23 mouse cellular contexts compared by ENCODE assay signal in genomic region chr16:16987248-16987647, GRCm38 (mm10). TPM values are rescaled to one million over a fixed set of nuclear protein-coding genes. Genes with fewer than 3 reads are reported as not detected.
DNase-seq lines count a peak whose midpoint lies in the region; ATAC-seq lines count a peak whose summit lies in the region.
"Had no signal": no experiment of that assay in that cellular context is flagged by ENCODE, and none has a peak within 500 bp of the region (broad histone marks: within the 10 kb centered on the region; RNA-seq: fewer than 3 reads in every experiment).

No protein-coding gene starts in this region.

- H3K9ac ChIP-seq in midbrain, embryonic 13.5 days (replicated peaks), result no peak overlapping the region
- H3K9ac ChIP-seq: forebrain, embryonic 13.5 days; hindbrain, embryonic 13.5 days had no signal

- H3K4me1 ChIP-seq in midbrain, embryonic 13.5 days (replicated peaks), result peaks cover 42% of the 10 kb centered on the region

- H3K9me3 ChIP-seq in midbrain, embryonic 13.5 days, result no peaks in the 10 kb centered on the region
- H3K9me3 ChIP-seq: forebrain, embryonic 13.5 days; hindbrain, embryonic 10.5 days; hindbrain, embryonic 13.5 days had no signal

- 70% methylated on average over 2 of the region's 2 CpGs for WGBS in midbrain, embryonic 13.5 days

- peak; percentile 33 for DNase-seq in adrenal gland, adult 2 months
- no peak for DNase-seq in adrenal gland, adult 8-10 months
- DNase-seq in heart, adult 11 months, result peak; percentile 48
- DNase-seq in heart, postnatal 14 days, result no peak
- DNase-seq in 416B (ENCODE audit: low read depth), result peak; percentile 34
- DNase-seq: cerebellum, adult 18-20 months; cerebellum, adult 9-10 months; cerebellum, postnatal 14 days; gastrocnemius, postnatal 10 days; gastrocnemius, postnatal 36 days; heart, postnatal 36 days; kidney, adult 18-20 months had no signal

- H3K4me3 ChIP-seq in midbrain, embryonic 13.5 days (replicated peaks), result no peak overlapping the region
- H3K4me3 ChIP-seq: forebrain, embryonic 10.5 days; forebrain, embryonic 13.5 days; hindbrain, embryonic 10.5 days; hindbrain, embryonic 13.5 days had no signal

- no peak overlapping the region for H3K27ac ChIP-seq in midbrain, embryonic 13.5 days
- H3K27ac ChIP-seq: forebrain, embryonic 10.5 days; forebrain, embryonic 13.5 days; hindbrain, embryonic 10.5 days; hindbrain, embryonic 13.5 days had no signal

- ATAC-seq in midbrain, embryonic 13.5 days, result no peak
- ATAC-seq: CD4-positive, CD25-positive, alpha-beta regulatory T cell, adult 4 months; forebrain, embryonic 13.5 days; forebrain, embryonic 16.5 days; hindbrain, embryonic 16.5 days; inflammation-experienced regulatory T-cells, adult 6 months; intestine, embryonic 16.5 days had no signal

- no peaks in the 10 kb centered on the region for H3K27me3 ChIP-seq in midbrain, embryonic 13.5 days
- H3K27me3 ChIP-seq: forebrain, embryonic 13.5 days; hindbrain, embryonic 13.5 days had no signal

- intact Hi-C loops in heart, postnatal 14 days (cut with DNase I), result no loop called here

- no peak overlapping the region for H3K4me2 ChIP-seq in midbrain, embryonic 13.5 days (replicated peaks)
- H3K4me2 ChIP-seq: forebrain, embryonic 13.5 days; heart, embryonic 11.5 days; hindbrain, embryonic 13.5 days had no signal

- peaks cover 12% of the 10 kb centered on the region; the same call in 1 of the 2 replicates for H3K36me3 ChIP-seq in midbrain, embryonic 13.5 days

RNA-seq across cellular contexts. Expression of gene Mapk1, which starts 4.1 kb away (rescaled TPM):
- total RNA-seq in adrenal gland, adult 2 months (2021), result 100 to 1,000 TPM; 178 to 206 TPM
- 45.2 and 62.7 TPM in 2 replicates for polyA plus RNA-seq in adrenal gland, adult 2 months (2012; rRNA removed)
- total RNA-seq in adrenal gland, adult 8-10 months (2022), result 100 to 1,000 TPM; 178 to 210 (median 193) TPM
- total RNA-seq in heart, postnatal 14 days (2021), result 100 to 1,000 TPM; 109 to 114 TPM
- 160 and 173 TPM in 2 replicates for polyA plus RNA-seq in midbrain, embryonic 13.5 days (2015; fragmentation: Nextera tagmentation; extraction: Ambion mirVana)

Comparison
In these comparisons a context has a peak if more than half of its experiments do, and no peak if none do; other contexts are left out.
1. DNase-seq: peak in adrenal gland, adult 2 months (single experiment), heart, adult 11 months (single experiment) and 416B (single experiment); none in adrenal gland, adult 8-10 months (single experiment) and heart, postnatal 14 days (0 of 2).